Mouse (Mus musculus): ENCODE measurements at regions not wholly inside any gene's neighbourhood (a gene's known extent, or its start where the extent isn't known, plus 50 kb on each side); places are given as distances from the start of the nearest gene placed in this dataset.

GRCm38 (mm10) chr16:77237272-77237603 lies 223.7 kb downstream of the Usp25 start:
- H3K4me3 ChIP-seq (replicated peaks; ENCODE audit: extremely low read depth, low read depth, low read length) = peak overlapping the region; percentile 2
- WGBS = 63% methylated on average over 2 of the region's 2 CpGs
- TF ChIP-seq POLR2A (IDR thresholded peaks at IDR 0.05; ENCODE audit: borderline replicate concordance, extremely low read depth, low read depth, low read length) (no peak), CTCF (IDR thresholded peaks at IDR 0.05; ENCODE audit: insufficient read depth, low read length) (no peak)
- no peaks in the 10 kb centered on the region for H3K4me1 ChIP-seq (ENCODE audit: control insufficient read depth, insufficient read depth, low read length)
- no peak for DNase-seq

GRCm38 (mm10) chr16:77236509-77237271 lies 223.2 kb downstream of the Usp25 start:
- 19% methylated on average over 13 of the region's 13 CpGs for WGBS
- Histone ChIP-seq H3K4me1 (ENCODE audit: control insufficient read depth, insufficient read depth, low read length) (no peaks in the 10 kb centered on the region), H3K4me3 (replicated peaks; ENCODE audit: extremely low read depth, low read depth, low read length) (peak overlapping the region; percentile 2)
- TF ChIP-seq POLR2A (IDR thresholded peaks at IDR 0.05; ENCODE audit: borderline replicate concordance, extremely low read depth, low read depth, low read length) = no peak
- TF ChIP-seq CTCF (IDR thresholded peaks at IDR 0.05; ENCODE audit: insufficient read depth, low read length) = no peak
- DNase-seq = peak; percentile 5

- H3K4me3 ChIP-seq (replicated peaks; ENCODE audit: extremely low read depth, low read depth, low read length) = no peak overlapping the region
- WGBS = 91% methylated on average over 4 of the region's 4 CpGs
- TF ChIP-seq CTCF (IDR thresholded peaks at IDR 0.05; ENCODE audit: insufficient read depth, low read length) (no peak), POLR2A (IDR thresholded peaks at IDR 0.05; ENCODE audit: borderline replicate concordance, extremely low read depth, low read depth, low read length) (no peak)
- DNase-seq = no peak
- H3K4me1 ChIP-seq (ENCODE audit: control insufficient read depth, insufficient read depth, low read length) = no peaks in the 10 kb centered on the region
These were observed 222.5 kb downstream of the Usp25 start for GRCm38 (mm10) chr16:77236021-77236420.

GRCm38 (mm10) chr16:77235449-77235848 lies 221.9 kb downstream of the Usp25 start:
- WGBS = 87% methylated on average over 5 of the region's 5 CpGs

More at GRCm38 (mm10) chr16:77235449-77235848, 221.9 kb downstream of the Usp25 start:
- Histone ChIP-seq H3K4me1 (ENCODE audit: control insufficient read depth, insufficient read depth, low read length) (no peaks in the 10 kb centered on the region), H3K4me3 (replicated peaks; ENCODE audit: extremely low read depth, low read depth, low read length) (no peak overlapping the region)
- TF ChIP-seq CTCF (IDR thresholded peaks at IDR 0.05; ENCODE audit: insufficient read depth, low read length) = no peak
- no peak for TF ChIP-seq POLR2A (IDR thresholded peaks at IDR 0.05; ENCODE audit: borderline replicate concordance, extremely low read depth, low read depth, low read length)
- DNase-seq = no peak

Data from lung, adult 2 months (tissue).